Mouse (Mus musculus) lung, adult 2 months (tissue): ENCODE measurements around the gene Trpm4. TPM values are rescaled to one million over a fixed set of nuclear protein-coding genes. Genes with fewer than 3 reads are reported as not detected.
A peak's percentile ranks its signal among the peaks of the same experiment; 100 is the strongest.

Source experiments
- DNase-seq: peaks from one replicate; pipeline ENCODE4 v3.0.0; 2022
- H3K4me1 ChIP-seq: fragments of 200-500 bp; 2 replicates; pipeline ENCODE4 v1.6.1; 2011; ENCODE audit warnings: low read length; ENCODE audit not compliant: control insufficient read depth, insufficient read depth
- H3K4me3 ChIP-seq: fragments of 200-500 bp; replicated peaks from 2 replicates; pipeline ENCODE3; 2011; ENCODE audit warnings: low read depth, mild to moderate bottlenecking, control low read depth, low read length; ENCODE audit errors: extremely low read depth
- CTCF ChIP-seq: fragments of 200-500 bp; IDR thresholded peaks from 2 replicates; pipeline ENCODE4 v1.5.1; 2011; ENCODE audit warnings: mild to moderate bottlenecking, low read length, control low read depth; ENCODE audit not compliant: insufficient read depth
- POLR2A ChIP-seq: fragments of 200-500 bp; IDR thresholded peaks from 2 replicates; pipeline ENCODE4 v1.6.1; 2011; ENCODE audit warnings: low read depth, mild to moderate bottlenecking, control low read depth, low read length, borderline replicate concordance; ENCODE audit errors: extremely low read depth
- WGBS: fragments of 180-500 bp; shearing (Covaris S2); methylation state at CpG from one replicate; pipeline ENCODE4 v1.1.7; 2018; 5-methylcytosine and 5-hydroxymethylcytosine counted together
- polyA plus RNA-seq: library from polyadenylated mRNA; depleted of rRNA; stranded (reverse); fragments of >200 nt; gene quantifications from 2 replicates; pipeline ENCODE4 v1.2.3, GENCODE M21; 2012

Gene Trpm4
- polyA plus RNA-seq, 1 experiment = 44.8 TPM

GRCm38 (mm10) chr7:45304869-45305268 is 28.7 kb downstream of the Trpm4 start:
- no peak for TF ChIP-seq POLR2A
- TF ChIP-seq CTCF = no peak
- Histone ChIP-seq H3K4me3 (no peak overlapping the region), H3K4me1 (no peaks in the 10 kb centered on the region)
- no peak for DNase-seq
- WGBS = 35% methylated on average over 12 of the region's 13 CpGs

GRCm38 (mm10) chr7:45302626-45303025 is 31.0 kb downstream of the Trpm4 start:
- 56% methylated on average over 8 of the region's 8 CpGs for WGBS
- no peak overlapping the region for H3K4me3 ChIP-seq
- TF ChIP-seq POLR2A (no peak), CTCF (no peak)
- no peak for DNase-seq
- H3K4me1 ChIP-seq = no peaks in the 10 kb centered on the region

- 16% methylated on average over 6 of the region's 6 CpGs for WGBS
These were observed 33.3 kb downstream of the Trpm4 start for GRCm38 (mm10) chr7:45300270-45300669.

GRCm38 (mm10) chr7:45299752-45300151 is 33.8 kb downstream of the Trpm4 start:
- TF ChIP-seq CTCF = peak; percentile 74
- TF ChIP-seq POLR2A = no peak
- no peak for DNase-seq
- Histone ChIP-seq H3K4me1 (no peaks in the 10 kb centered on the region), H3K4me3 (no peak overlapping the region)
- 8% methylated on average over 5 of the region's 5 CpGs for WGBS

More at GRCm38 (mm10) chr7:45300270-45300669, 33.3 kb downstream of the Trpm4 start:
- H3K4me3 ChIP-seq = no peak overlapping the region
- no peaks in the 10 kb centered on the region for H3K4me1 ChIP-seq
- DNase-seq = peak; percentile 59
- TF ChIP-seq CTCF (peak; percentile 81), POLR2A (no peak)

DNA sequence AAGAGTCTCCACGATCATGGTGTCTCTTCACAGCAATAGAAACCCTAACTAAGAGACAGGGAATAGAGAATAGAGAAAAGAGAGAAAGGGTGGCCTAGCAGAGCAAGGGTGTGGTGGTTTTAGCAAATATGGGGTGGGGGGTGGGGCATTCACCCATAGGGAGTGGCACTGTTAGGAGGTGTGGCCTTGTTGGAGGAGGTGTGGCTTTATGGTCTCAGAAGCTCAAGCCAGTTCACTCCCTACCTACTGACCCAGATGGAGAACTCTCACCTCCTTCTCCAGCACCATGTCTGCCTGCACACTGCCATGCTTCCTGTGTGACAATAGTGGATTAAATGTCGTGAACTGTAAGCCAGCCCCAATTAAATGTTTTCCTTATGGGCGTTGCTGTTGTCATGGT is 36.0 kb downstream of the Trpm4 start:
- WGBS = 53% methylated on average over 3 of the region's 3 CpGs
- Histone ChIP-seq H3K4me1 (no peaks in the 10 kb centered on the region), H3K4me3 (no peak overlapping the region)
- DNase-seq = no peak
- TF ChIP-seq POLR2A = no peak
- TF ChIP-seq CTCF = no peak

DNA sequence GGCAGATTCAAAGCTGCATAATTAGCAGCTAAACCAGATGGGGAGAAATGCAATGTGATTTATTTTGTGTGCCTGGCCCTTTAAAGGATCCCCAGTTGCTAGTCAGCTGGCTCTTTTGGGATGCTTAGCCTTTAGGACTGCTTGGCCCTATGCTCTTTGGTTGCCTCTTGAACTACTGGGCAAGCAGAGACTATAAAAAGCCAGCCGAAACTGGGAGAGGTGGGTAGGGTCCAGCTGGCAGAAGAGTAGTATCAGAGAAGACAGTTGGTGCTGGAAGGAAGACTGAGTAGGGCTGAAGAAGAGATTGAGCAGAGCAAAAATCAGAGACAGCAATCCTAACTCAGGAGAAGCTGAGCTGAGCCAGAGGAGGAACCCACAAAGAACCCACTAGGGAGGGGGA is 37.0 kb downstream of the Trpm4 start:
- DNase-seq = no peak
- TF ChIP-seq POLR2A = no peak
- TF ChIP-seq CTCF = no peak
- Histone ChIP-seq H3K4me1 (no peaks in the 10 kb centered on the region), H3K4me3 (no peak overlapping the region)
- WGBS = 90% methylated on average over 1 of the region's 1 CpGs

DNA sequence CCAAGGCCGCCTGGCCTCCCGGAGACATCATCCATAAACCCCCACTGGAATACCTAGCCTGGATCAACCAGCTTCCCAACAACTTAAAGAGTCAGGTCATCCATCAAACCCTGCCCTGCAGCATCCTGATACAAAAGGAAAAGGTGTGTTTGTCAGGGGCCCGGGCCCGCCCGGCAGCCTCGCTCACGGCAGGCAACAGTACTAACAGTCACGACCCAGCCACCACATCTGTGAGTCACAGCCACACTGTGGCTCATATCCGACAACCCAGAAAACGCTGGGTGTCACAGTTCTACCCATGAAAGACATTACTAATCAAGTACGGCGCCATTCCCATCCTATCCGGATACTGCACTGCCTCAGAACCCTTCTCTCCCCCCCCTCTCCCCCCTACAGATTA is 47.1 kb downstream of the Trpm4 start:
- WGBS = 76% methylated on average over 13 of the region's 13 CpGs
- Histone ChIP-seq H3K4me1 (no peaks in the 10 kb centered on the region), H3K4me3 (no peak overlapping the region)
- DNase-seq = no peak
- no peak for TF ChIP-seq POLR2A
- no peak for TF ChIP-seq CTCF

DNA sequence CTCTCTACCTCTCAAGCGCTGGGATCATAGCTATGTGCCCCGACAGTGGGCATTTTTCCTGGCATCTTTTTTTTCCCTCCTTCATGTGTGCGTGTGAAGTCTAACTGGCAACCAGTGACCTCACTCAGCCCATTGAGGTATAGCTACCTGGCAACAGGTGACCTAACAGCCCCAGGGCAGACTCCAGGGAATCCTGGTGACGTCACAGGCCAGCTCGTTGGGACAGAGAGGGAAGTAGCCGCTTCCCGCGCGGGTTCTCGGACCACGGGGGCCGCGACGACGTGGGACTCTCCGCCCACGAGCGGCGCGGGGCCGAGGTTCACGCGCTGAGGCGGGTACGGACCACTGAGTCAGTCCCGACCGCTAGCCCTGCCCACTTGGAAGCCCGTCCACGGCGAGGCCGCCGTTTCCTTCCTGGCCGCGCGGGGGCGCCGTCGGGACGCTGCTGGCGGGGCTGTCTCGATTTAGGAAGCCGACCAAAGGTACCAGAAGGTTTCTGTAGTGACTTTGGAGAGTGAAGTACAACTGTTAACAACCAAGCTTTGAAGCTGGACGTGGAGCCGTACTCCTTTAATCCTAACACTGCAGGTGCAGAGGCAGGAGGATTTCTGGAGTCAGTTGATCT is 56.3 kb downstream of the Trpm4 start, which contains the start of gene Slc6a21:
Gene Slc6a21 (plus strand): TSS at position 378 of the 625 bp plus-strand sequence.
- 6% methylated on average over 44 of the region's 44 CpGs for WGBS
- Histone ChIP-seq H3K4me3 (peak within 1 kb of the TSS; percentile 73), H3K4me1 (no peaks in the 10 kb centered on the region)
- no peak for TF ChIP-seq POLR2A
- peak; percentile 53 for TF ChIP-seq CTCF
- DNase-seq = peak; percentile 87

DNA sequence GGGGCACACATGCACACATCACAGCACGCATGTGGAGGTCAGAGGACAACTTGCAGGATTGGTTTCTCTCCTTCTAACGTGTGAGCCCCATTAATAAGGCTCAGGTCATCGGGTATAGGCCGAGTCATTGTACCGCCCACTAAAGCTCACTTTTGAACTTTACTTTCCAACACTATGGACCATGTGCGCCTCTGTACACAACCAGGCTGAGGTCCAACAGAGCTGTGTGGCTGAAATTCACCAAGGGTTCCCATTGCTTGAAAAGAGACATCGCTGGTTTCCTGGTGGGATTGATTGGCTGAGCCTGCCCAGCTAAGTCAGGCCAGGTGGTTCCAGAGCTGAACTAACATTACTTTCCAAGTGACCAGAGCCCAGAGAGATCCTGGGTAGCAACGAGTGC is 59.9 kb downstream of the Trpm4 start:
- WGBS = 84% methylated on average over 8 of the region's 8 CpGs
- DNase-seq = no peak
- Histone ChIP-seq H3K4me3 (no peak overlapping the region), H3K4me1 (no peaks in the 10 kb centered on the region)
- TF ChIP-seq CTCF (no peak), POLR2A (no peak)

DNA sequence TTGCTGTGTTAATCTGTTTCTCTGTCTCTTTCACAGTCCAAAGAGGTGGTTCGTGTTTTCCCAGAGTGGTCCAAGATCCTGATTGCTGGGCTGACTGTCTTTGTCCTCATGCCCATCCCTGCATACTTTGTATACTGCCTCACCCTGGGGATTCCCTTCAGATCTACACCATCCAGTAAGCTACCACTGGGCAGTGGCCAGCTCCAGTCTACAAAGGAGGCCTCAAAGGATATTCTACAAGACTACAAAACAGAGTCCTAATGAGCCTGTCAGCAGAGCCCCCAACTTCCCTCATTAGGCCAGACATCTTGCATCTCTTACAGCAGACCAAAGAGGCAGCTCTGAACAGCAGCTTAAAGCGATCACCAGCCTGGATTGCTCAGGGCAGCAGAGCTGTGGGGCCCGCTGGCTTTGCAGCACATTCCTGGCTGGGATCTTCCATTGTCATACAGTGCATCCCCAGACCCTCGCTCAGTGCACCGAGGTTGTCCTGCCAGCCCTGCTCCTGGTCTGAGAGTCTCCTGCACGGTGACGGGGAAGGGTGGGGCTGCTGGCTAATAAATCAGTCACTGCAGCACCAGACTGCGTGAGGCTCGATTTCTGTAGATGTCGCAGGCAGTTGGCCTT is 60.7 kb downstream of the Trpm4 start:
- DNase-seq = no peak
- Histone ChIP-seq H3K4me1 (no peaks in the 10 kb centered on the region), H3K4me3 (no peak overlapping the region)
- no peak for TF ChIP-seq CTCF
- no peak for TF ChIP-seq POLR2A
- WGBS = 69% methylated on average over 10 of the region's 10 CpGs
